In the genomic region with DNA sequence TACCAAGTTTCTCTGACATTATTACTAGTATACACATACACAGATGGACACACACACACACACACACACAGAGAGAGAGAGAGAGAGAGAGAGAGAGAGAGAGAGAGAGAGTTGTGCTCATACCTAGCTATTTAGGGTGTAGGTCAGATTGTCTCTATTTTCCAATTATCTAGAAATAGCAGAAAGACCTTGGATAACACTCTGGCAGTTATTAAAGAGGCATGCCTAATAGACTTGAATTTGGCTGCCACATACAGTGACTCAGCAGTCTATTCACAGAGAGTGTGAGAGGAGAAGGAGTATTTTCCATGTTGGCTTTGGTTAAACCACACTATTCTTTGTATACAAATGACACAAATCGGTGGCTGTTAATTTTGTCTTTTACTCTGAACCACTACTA, we compare ENCODE assay signal across 20 mouse cellular contexts.
DNase-seq lines count a peak whose midpoint lies in the region; ATAC-seq and TF ChIP-seq lines count a peak whose summit lies in the region.
"Had no signal": no experiment of that assay in that cellular context is flagged by ENCODE, and none has a peak within 500 bp of the region (broad histone marks: within the 10 kb centered on the region; RNA-seq: fewer than 3 reads in every experiment).

No protein-coding gene starts in this region.

- no peak overlapping the region for H3K4me2 ChIP-seq in liver, embryonic 14.5 days (ENCODE audit: low read depth)
- H3K4me2 ChIP-seq: limb, embryonic 13.5 days had no signal

- 62% methylated on average over 1 of the region's 1 CpGs for WGBS in liver, embryonic 14.5 days (ENCODE audit: insufficient replicate concordance)

- peak; percentile 48 to 65 for DNase-seq in heart, adult 18-20 months
- DNase-seq in heart, postnatal 4 days: no peak
- DNase-seq in MEL (ENCODE audit: low read depth, low spot score): peak; percentile 85
- peak; percentile 42 for DNase-seq in c-Kit-positive CD71-positive TER-119-positive erythroid progenitor cells, embryonic 14.5 days (ENCODE audit: low spot score)
- peak; percentile 37 to 47 (median 42) for DNase-seq in liver, embryonic 14.5 days (ENCODE audit: low read depth in 3 of 3, low spot score in 3 of 3)
- no peak for DNase-seq in right cerebral cortex, postnatal 25 days
- DNase-seq in urinary bladder, postnatal 36 days (ENCODE audit: low spot score in 2 of 2): no peak
- no peak for DNase-seq in gastrocnemius, postnatal 25 days
- DNase-seq: adrenal gland, adult 2 months; cerebellum, adult 9-10 months; embryo, embryonic 11 days; gastrocnemius, postnatal 36 days; lung, postnatal 4 days; midbrain, embryonic 14.5 days; thymus, postnatal 36 days had no signal

- H3K4me1 ChIP-seq in MEL (ENCODE audit: control insufficient read depth in 1 of 2, insufficient read depth in 2 of 2, low read length in 2 of 2): peaks cover 19 to 35% of the 10 kb centered on the region in 2 experiments
- H3K4me1 ChIP-seq in liver, embryonic 14.5 days (replicated peaks; ENCODE audit: control insufficient read depth in 2 of 2, insufficient read depth in 2 of 2, low read length in 1 of 2): peaks cover 14 to 21% of the 10 kb centered on the region in 2 experiments
- H3K4me1 ChIP-seq: limb, embryonic 13.5 days had no signal

- H3K9ac ChIP-seq in MEL (ENCODE audit: control insufficient read depth, low read depth, low read length, poor library complexity, severe bottlenecking): no peak overlapping the region
- no peak overlapping the region for H3K9ac ChIP-seq in liver, embryonic 14.5 days (replicated peaks)
- H3K9ac ChIP-seq: limb, embryonic 13.5 days had no signal

- peaks cover 0 to 44% of the 10 kb centered on the region in 2 experiments; a peak in 2 of 4 replicates for H3K36me3 ChIP-seq in MEL (ENCODE audit: control insufficient read depth in 1 of 2, insufficient read depth in 2 of 2, low read length in 2 of 2)
- no peaks in the 10 kb centered on the region for H3K36me3 ChIP-seq in liver, embryonic 14.5 days (replicated peaks; ENCODE audit: control insufficient read depth, insufficient read depth, low read depth)
- H3K36me3 ChIP-seq: limb, embryonic 13.5 days had no signal

- no peak for TF ChIP-seq CTCF in MEL (IDR thresholded peaks at IDR 0.05 in 2 of 3, conservative IDR thresholded peaks at IDR 0.05 in 1 of 3; ENCODE audit: control insufficient read depth in 1 of 3, insufficient read depth in 1 of 3, low read depth in 2 of 3, low read length in 3 of 3, poor library complexity in 1 of 3, severe bottlenecking in 1 of 3)
- no peak for TF ChIP-seq CTCF in liver, embryonic 14.5 days (IDR thresholded peaks at IDR 0.05; ENCODE audit: low read depth)

- peak; percentile 72; the same call in 1 of the 2 replicates for ATAC-seq in liver, embryonic 14.5 days (ENCODE audit: insufficient read depth)
- ATAC-seq: inflammation-experienced regulatory T-cells, adult 6 months had no signal

- peak; percentile 90 to 91 for TF ChIP-seq EP300 in MEL (IDR thresholded peaks at IDR 0.05; ENCODE audit: low read depth in 1 of 2, low read length in 2 of 2)
- peak; percentile 57 for TF ChIP-seq EP300 in liver, embryonic 14.5 days (IDR thresholded peaks at IDR 0.05; ENCODE audit: low read depth)

- no peak for TF ChIP-seq POLR2A in MEL (IDR thresholded peaks at IDR 0.05; ENCODE audit: control insufficient read depth in 1 of 2, insufficient read depth in 1 of 2, low read depth in 1 of 2, low read length in 2 of 2, poor library complexity in 1 of 2)

- H3K27me3 ChIP-seq in MEL (ENCODE audit: control insufficient read depth in 1 of 2, insufficient read depth in 2 of 2, low read length in 2 of 2): no peaks in the 10 kb centered on the region
- no peaks in the 10 kb centered on the region for H3K27me3 ChIP-seq in liver, embryonic 14.5 days (ENCODE audit: control insufficient read depth, insufficient read depth, low read length)
- H3K27me3 ChIP-seq: limb, embryonic 13.5 days had no signal

- no peak overlapping the region for H3K4me3 ChIP-seq in MEL (ENCODE audit: control insufficient read depth in 1 of 2, insufficient read depth in 1 of 2, low read depth in 2 of 2, low read length in 2 of 2)
- H3K4me3 ChIP-seq in liver, embryonic 14.5 days (ENCODE audit: insufficient read depth in 1 of 2, low read depth in 2 of 2, low read length in 2 of 2): no peak overlapping the region
- H3K4me3 ChIP-seq: layer of hippocampus, adult 2 months; left cerebral cortex, adult 2 months; limb, embryonic 13.5 days had no signal

- 0 out of 2 replicates have a peak overlapping the region, but pooled peaks have one; percentile 42 for H3K27ac ChIP-seq in MEL (ENCODE audit: control insufficient read depth, low read depth, low read length)
- no peak overlapping the region for H3K27ac ChIP-seq in liver, embryonic 14.5 days
- H3K27ac ChIP-seq: layer of hippocampus, adult 2 months; left cerebral cortex, adult 2 months; limb, embryonic 13.5 days; stomach, postnatal 0 days had no signal

- no peaks in the 10 kb centered on the region for H3K79me2 ChIP-seq in MEL (ENCODE audit: control insufficient read depth, insufficient read depth, low read length, poor library complexity)

- TF ChIP-seq RAD21 in MEL (IDR thresholded peaks at IDR 0.05; ENCODE audit: low read depth, low read length): no peak; the same call in 1 of the 2 replicates

- H3K9me3 ChIP-seq in MEL (replicated peaks; ENCODE audit: insufficient read depth, low read length): no peaks in the 10 kb centered on the region
- H3K9me3 ChIP-seq in liver, embryonic 14.5 days (ENCODE audit: control insufficient read depth, low read length): no peaks in the 10 kb centered on the region
- H3K9me3 ChIP-seq: limb, embryonic 13.5 days had no signal

TF ChIP-seq in MEL, 35 proteins besides CTCF, POLR2A, EP300 and RAD21:
- TF ChIP-seq MYC (IDR thresholded peaks at IDR 0.05; ENCODE audit: low read depth, low read length): no peak
- TF ChIP-seq GATA1 (IDR thresholded peaks at IDR 0.05; ENCODE audit: low read depth, low read length): peak; percentile 68
- TF ChIP-seq KAT2A (conservative IDR thresholded peaks at IDR 0.05; ENCODE audit: low read depth, low read length): no peak
- peak; percentile 77 for TF ChIP-seq MAFK (IDR thresholded peaks at IDR 0.05; ENCODE audit: borderline replicate concordance, low read depth, low read length)
- no peak for TF ChIP-seq ELF1 (IDR thresholded peaks at IDR 0.05; ENCODE audit: low read depth, low read length)
- peak; percentile 40; the same call in 1 of the 2 replicates for TF ChIP-seq TAL1 (IDR thresholded peaks at IDR 0.05; ENCODE audit: low read length)
- TF ChIP-seq BHLHE40 (IDR thresholded peaks at IDR 0.05; ENCODE audit: borderline replicate concordance, low read depth, low read length): peak; percentile 43; the same call in 1 of the 2 replicates
- no peak for TF ChIP-seq UBTF (IDR thresholded peaks at IDR 0.05; ENCODE audit: borderline replicate concordance, insufficient read depth, low read depth, low read length)
- no peak for TF ChIP-seq ZKSCAN1 (IDR thresholded peaks at IDR 0.05; ENCODE audit: low read depth, low read length)
- peak; percentile 66 for TF ChIP-seq SIN3A (IDR thresholded peaks at IDR 0.05; ENCODE audit: low read length)
- TF ChIP-seq TCF12 (IDR thresholded peaks at IDR 0.05; ENCODE audit: low read depth, low read length): peak; percentile 84; the same call in 1 of the 2 replicates
- TF ChIP-seq RCOR1 (IDR thresholded peaks at IDR 0.05; ENCODE audit: low read depth, low read length): peak; percentile 62; the same call in 1 of the 2 replicates
- peak; percentile 80; the same call in 1 of the 2 replicates for TF ChIP-seq MEF2A (IDR thresholded peaks at IDR 0.05; ENCODE audit: extremely low read depth, insufficient replicate concordance, low read depth, low read length, poor library complexity, severe bottlenecking)
- peak; percentile 86 for TF ChIP-seq ETS1 (IDR thresholded peaks at IDR 0.05; ENCODE audit: low read depth, low read length)
- TF ChIP-seq GABPA (IDR thresholded peaks at IDR 0.05; ENCODE audit: low read depth, low read length): peak; percentile 89
- no peak for TF ChIP-seq NELFE (IDR thresholded peaks at IDR 0.05; ENCODE audit: low read depth, low read length)
- TF ChIP-seq JUND (IDR thresholded peaks at IDR 0.05; ENCODE audit: low read depth, low read length): peak; percentile 88
- TF ChIP-seq MXI1 (IDR thresholded peaks at IDR 0.05; ENCODE audit: low read depth, low read length): peak; percentile 73; the same call in 1 of the 2 replicates
- 0 out of 2 replicates have a peak, but pooled peaks have one; percentile 12 for TF ChIP-seq HCFC1 (IDR thresholded peaks at IDR 0.05; ENCODE audit: low read depth, low read length)
- peak; percentile 84 for TF ChIP-seq MYB (IDR thresholded peaks at IDR 0.05; ENCODE audit: low read depth, low read length)

Comparison
In these comparisons a context has a peak if more than half of its experiments do, and no peak if none do; other contexts are left out.
1. DNase-seq: peak in heart, adult 18-20 months (2 of 2), MEL (single experiment), c-Kit-positive CD71-positive TER-119-positive erythroid progenitor cells, embryonic 14.5 days (single experiment) and liver, embryonic 14.5 days (3 of 3); none in heart, postnatal 4 days (single experiment), right cerebral cortex, postnatal 25 days (single experiment), urinary bladder, postnatal 36 days (0 of 2) and gastrocnemius, postnatal 25 days (single experiment).